Mouse (Mus musculus): ENCODE measurements around the gene Il1rap.

- TF ChIP-seq CTCF (IDR thresholded peaks at IDR 0.05; ENCODE audit: borderline replicate concordance, insufficient read depth, low read depth, low read length) (no peak), POLR2A (IDR thresholded peaks at IDR 0.05; ENCODE audit: borderline replicate concordance, insufficient read depth, low read length) (no peak)
Measured at GRCm38 (mm10) chr16:26669081-26669480, 87.6 kb downstream of the Il1rap start.
